Mouse (Mus musculus) spleen, adult 2 months (tissue): ENCODE measurements around the gene Vdr. TPM values are rescaled to one million over a fixed set of nuclear protein-coding genes. Genes with fewer than 3 reads are reported as not detected.

Experiments
- DNase-seq, 2 experiments: peaks; one replicate each; pipeline versions ENCODE4 v3.0.0 to v3.0.0-alpha.2; 2012 to 2021; ENCODE audit warnings: low spot score in 2 of 2, low read depth in 1 of 2
- H3K27ac ChIP-seq: fragments of 200-500 bp; 2 replicates; pipeline ENCODE4 v1.5.1; 2012; ENCODE audit warnings: low read length, inconsistent platforms; ENCODE audit not compliant: insufficient read depth
- H3K27me3 ChIP-seq: fragments of 200-500 bp; 2 replicates; pipeline ENCODE4 v1.6.1; 2012; ENCODE audit warnings: mild to moderate bottlenecking, moderate library complexity, low read length, inconsistent platforms; ENCODE audit not compliant: control insufficient read depth, insufficient read depth
- H3K36me3 ChIP-seq: fragments of 200-500 bp; 2 replicates; pipeline ENCODE4 v1.6.1; 2012; ENCODE audit warnings: mild to moderate bottlenecking, low read length, inconsistent platforms; ENCODE audit not compliant: control insufficient read depth, insufficient read depth
- H3K4me1 ChIP-seq: fragments of 200-500 bp; 2 replicates; pipeline ENCODE4 v1.6.1; 2011; ENCODE audit warnings: inconsistent platforms; ENCODE audit not compliant: control insufficient read depth, insufficient read depth, insufficient read length
- H3K4me3 ChIP-seq: fragments of 200-500 bp; 2 replicates; pipeline ENCODE4 v1.5.1; 2011; ENCODE audit warnings: mild to moderate bottlenecking, inconsistent platforms; ENCODE audit not compliant: insufficient read depth, insufficient read length; ENCODE audit errors: extremely low read depth
- CTCF ChIP-seq: fragments of 200-500 bp; IDR thresholded peaks from 2 replicates; pipeline ENCODE4 v1.5.1; 2011; ENCODE audit warnings: mild to moderate bottlenecking, inconsistent platforms; ENCODE audit not compliant: insufficient read depth, insufficient read length, insufficient replicate concordance; ENCODE audit errors: extremely low read depth
- POLR2A ChIP-seq: fragments of 200-500 bp; IDR thresholded peaks from 2 replicates; pipeline ENCODE4 v1.6.1; 2011; ENCODE audit warnings: low read depth, low read length, inconsistent platforms
- WGBS: fragments of 180-500 bp; shearing (Covaris S2); methylation state at CpG from one replicate; pipeline ENCODE4 v1.1.7; 2018; 5-methylcytosine and 5-hydroxymethylcytosine counted together
- polyA plus RNA-seq: library from polyadenylated mRNA; depleted of rRNA; stranded (reverse); fragments of >200 nt; gene quantifications from 2 replicates; pipeline ENCODE4 v1.2.3, GENCODE M21; 2012

Vdr gene
- polyA plus RNA-seq, 1 experiment = 0.70 TPM

GRCm38 (mm10) chr15:97862881-97863493 is 47.4 kb downstream of the Vdr start:
- DNase-seq = no peak
- Histone ChIP-seq H3K27me3 (no peaks in the 10 kb centered on the region), H3K4me3 (no peak overlapping the region), H3K27ac (no peak overlapping the region), H3K4me1 (no peaks in the 10 kb centered on the region), H3K36me3 (no peaks in the 10 kb centered on the region)
- 76% methylated on average over 14 of the region's 14 CpGs for WGBS
- no peak for TF ChIP-seq CTCF
- no peak for TF ChIP-seq POLR2A

DNA sequence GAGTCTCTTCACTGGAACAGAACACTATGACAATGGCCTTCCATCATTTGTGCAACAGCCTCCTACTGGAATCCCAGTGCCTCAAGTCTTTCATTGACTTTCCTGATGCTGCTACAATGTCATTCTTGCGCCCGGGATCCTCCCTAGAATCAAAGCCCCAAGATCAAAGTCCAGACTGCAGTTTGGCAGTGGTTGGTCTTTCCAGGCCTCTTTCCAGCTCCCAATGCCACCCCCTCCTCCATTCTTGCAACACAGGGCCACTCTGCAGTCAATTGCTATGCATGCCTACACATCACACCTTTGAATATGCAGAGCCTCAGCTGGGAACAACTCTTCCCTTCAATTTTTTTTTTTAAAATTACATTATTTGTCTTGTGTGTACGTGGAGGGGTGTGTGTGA is 50.1 kb downstream of the Vdr start:
- no peaks in the 10 kb centered on the region for H3K36me3 ChIP-seq
- H3K27me3 ChIP-seq = no peaks in the 10 kb centered on the region
- H3K27ac ChIP-seq = no peak overlapping the region
- H3K4me3 ChIP-seq = no peak overlapping the region
- H3K4me1 ChIP-seq = no peaks in the 10 kb centered on the region
- no peak for DNase-seq
- WGBS = 87% methylated on average over 3 of the region's 3 CpGs
- TF ChIP-seq CTCF = no peak
- no peak for TF ChIP-seq POLR2A

DNA sequence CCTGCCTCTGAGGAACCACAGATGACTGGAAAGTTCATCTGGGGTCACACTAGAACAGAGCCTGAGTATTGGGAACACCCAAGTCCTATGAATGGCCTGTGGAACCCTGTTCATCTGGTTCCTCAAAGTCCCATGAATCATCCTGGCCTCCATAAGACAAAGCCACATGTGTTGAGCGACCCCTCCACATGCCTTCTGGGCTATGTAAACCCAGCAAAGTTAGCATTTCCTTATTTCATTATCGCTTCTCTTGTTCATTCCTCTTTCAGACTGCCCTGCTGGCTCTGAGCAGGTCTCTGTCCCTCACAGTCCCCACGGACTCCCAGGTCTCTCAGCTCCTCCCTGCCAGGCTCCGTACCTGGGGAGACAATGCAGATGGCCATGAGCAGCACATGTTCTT is 52.0 kb downstream of the Vdr start:
- DNase-seq = no peak
- Histone ChIP-seq H3K4me3 (no peak overlapping the region), H3K4me1 (no peaks in the 10 kb centered on the region), H3K27me3 (no peaks in the 10 kb centered on the region), H3K36me3 (no peaks in the 10 kb centered on the region), H3K27ac (no peak overlapping the region)
- 85% methylated on average over 4 of the region's 4 CpGs for WGBS
- TF ChIP-seq POLR2A (no peak), CTCF (no peak)

DNA sequence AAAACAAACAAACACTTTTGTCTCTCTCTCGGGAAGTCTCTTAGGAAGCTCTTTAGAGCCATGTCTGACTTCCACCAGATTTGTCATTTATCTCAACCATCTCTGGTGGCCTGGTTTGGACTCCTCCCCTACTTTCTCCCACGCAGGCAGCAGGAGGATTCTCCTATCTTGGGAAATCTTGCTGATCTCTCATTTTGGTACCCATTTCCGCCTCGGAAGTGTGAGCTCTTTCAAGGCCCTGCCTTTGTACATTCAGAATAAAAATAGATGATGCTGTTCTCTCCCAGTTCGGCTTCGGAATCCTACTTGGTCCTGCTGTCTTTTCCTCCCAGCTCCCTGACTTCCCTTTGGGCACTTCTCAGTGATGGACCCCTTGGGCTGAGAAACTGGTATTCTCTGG is 55.9 kb downstream of the Vdr start:
- Histone ChIP-seq H3K27me3 (no peaks in the 10 kb centered on the region), H3K36me3 (no peaks in the 10 kb centered on the region), H3K4me1 (no peaks in the 10 kb centered on the region), H3K4me3 (no peak overlapping the region), H3K27ac (no peak overlapping the region)
- WGBS = 66% methylated on average over 6 of the region's 6 CpGs
- no peak for DNase-seq
- TF ChIP-seq POLR2A = no peak
- no peak for TF ChIP-seq CTCF

GRCm38 (mm10) chr15:97854059-97854458 is 56.4 kb downstream of the Vdr start:
- Histone ChIP-seq H3K4me1 (no peaks in the 10 kb centered on the region), H3K36me3 (no peaks in the 10 kb centered on the region), H3K27me3 (no peaks in the 10 kb centered on the region), H3K4me3 (no peak overlapping the region), H3K27ac (no peak overlapping the region)
- TF ChIP-seq CTCF (no peak), POLR2A (no peak)
- DNase-seq = no peak
- 43% methylated on average over 8 of the region's 8 CpGs for whole genome bisulfite sequencing

DNA sequence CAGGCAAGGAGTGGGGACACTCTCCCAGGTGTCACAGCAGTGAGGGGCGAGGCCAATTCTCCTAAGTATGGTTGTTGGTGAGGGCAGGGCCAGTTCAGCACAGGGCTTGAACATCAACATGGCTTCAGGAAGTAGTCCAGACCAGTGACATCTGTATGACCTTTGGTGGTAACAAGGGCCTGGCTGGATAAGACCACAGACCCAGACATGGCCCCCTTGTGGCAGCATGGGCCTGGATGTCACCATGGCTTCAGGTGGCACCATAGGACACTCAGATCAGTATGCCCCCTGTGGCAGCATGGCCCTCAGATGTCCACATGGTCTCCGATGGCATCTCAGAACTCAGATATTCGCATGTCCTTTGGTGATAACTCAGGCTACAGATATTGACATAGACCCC is 58.1 kb downstream of the Vdr start:
- H3K4me3 ChIP-seq = no peak overlapping the region
- no peaks in the 10 kb centered on the region for H3K36me3 ChIP-seq
- H3K27ac ChIP-seq = no peak overlapping the region
- H3K4me1 ChIP-seq = no peaks in the 10 kb centered on the region; the same call in 1 of the 2 replicates
- no peaks in the 10 kb centered on the region for H3K27me3 ChIP-seq
- TF ChIP-seq POLR2A (no peak), CTCF (no peak)
- WGBS = 95% methylated on average over 3 of the region's 3 CpGs
- DNase-seq = no peak

GRCm38 (mm10) chr15:97851011-97851410 is 59.4 kb downstream of the Vdr start:
- WGBS = 79% methylated on average over 5 of the region's 5 CpGs
- DNase-seq = no peak
- no peak for TF ChIP-seq CTCF
- no peak for TF ChIP-seq POLR2A
- no peaks in the 10 kb centered on the region for H3K36me3 ChIP-seq
- no peaks in the 10 kb centered on the region; the same call in 1 of the 2 replicates for H3K4me1 ChIP-seq
- no peaks in the 10 kb centered on the region for H3K27me3 ChIP-seq
- no peak overlapping the region for H3K27ac ChIP-seq
- H3K4me3 ChIP-seq = no peak overlapping the region

GRCm38 (mm10) chr15:97850441-97850840 is 60.0 kb downstream of the Vdr start:
- no peaks in the 10 kb centered on the region; the same call in 1 of the 2 replicates for H3K4me1 ChIP-seq
- 19% methylated on average over 2 of the region's 2 CpGs for WGBS
- H3K27ac ChIP-seq = no peak overlapping the region
- no peaks in the 10 kb centered on the region for H3K27me3 ChIP-seq
- DNase-seq = peak in 1 of 2 experiments; percentile 46
- H3K4me3 ChIP-seq = no peak overlapping the region
- TF ChIP-seq POLR2A (no peak), CTCF (peak; percentile 71; the same call in 1 of the 2 replicates)
- no peaks in the 10 kb centered on the region for H3K36me3 ChIP-seq
